Mouse (Mus musculus): ENCODE data around the gene Hoxa11.

DNA sequence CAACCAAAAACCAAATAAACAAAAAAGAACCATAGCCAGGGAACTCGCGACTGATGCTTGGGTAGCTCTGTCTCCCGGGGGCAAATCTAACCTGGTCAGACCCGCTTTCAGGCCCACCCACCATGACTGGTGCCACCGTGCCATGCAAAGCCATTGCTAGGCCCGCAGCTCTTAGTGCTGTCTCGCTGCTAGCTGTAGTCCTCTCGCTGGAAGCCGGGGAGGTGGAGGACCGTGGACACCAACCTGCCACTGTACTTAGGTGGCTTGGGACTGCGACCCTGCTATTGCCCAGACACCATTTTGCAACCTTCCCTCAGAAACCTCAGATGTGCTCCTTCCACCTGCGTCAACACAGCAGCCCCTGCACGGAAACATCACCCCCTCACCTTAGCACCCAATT lies 33.6 kb downstream of the Hoxa11 start:
- TF ChIP-seq POLR2A (IDR thresholded peaks at IDR 0.05; ENCODE audit: low read depth, low read length) (no peak), CTCF (IDR thresholded peaks at IDR 0.05; ENCODE audit: extremely low read depth, insufficient read length, insufficient replicate concordance, low read depth, low read length) (no peak)
